Mouse (Mus musculus): ENCODE data around the gene Crispld2. TPM values are rescaled to one million over a fixed set of nuclear protein-coding genes. Genes with fewer than 3 reads are reported as not detected.

The Crispld2 gene
- polyA plus RNA-seq, 1 experiment from 2014 or later = 4.4 TPM

- H3K4me1 ChIP-seq (ENCODE audit: insufficient read depth) = no peaks in the 10 kb centered on the region; the same call in 1 of the 2 replicates
- ATAC-seq (ENCODE audit: insufficient read depth) (no peak), DNase-seq (no peak)
- no peaks in the 10 kb centered on the region for H3K27me3 ChIP-seq (ENCODE audit: insufficient read depth, low read length)
- no peak overlapping the region for H3K4me2 ChIP-seq
- TF ChIP-seq CTCF (IDR thresholded peaks at IDR 0.05; ENCODE audit: low read depth) = no peak
- H3K36me3 ChIP-seq (ENCODE audit: insufficient read depth) = no peaks in the 10 kb centered on the region
- no peaks in the 10 kb centered on the region; the same call in 1 of the 2 replicates for H3K9me3 ChIP-seq (ENCODE audit: low read depth, low read length)
- H3K9ac ChIP-seq = no peak overlapping the region
- 51% methylated on average over 2 of the region's 2 CpGs for WGBS
- no peak overlapping the region for H3K27ac ChIP-seq (ENCODE audit: low read depth)
- H3K4me3 ChIP-seq (ENCODE audit: low read depth, low read length) = no peak overlapping the region
Measured at GRCm38 (mm10) chr8:120057078-120057477, 64.8 kb downstream of the Crispld2 start.

DNA sequence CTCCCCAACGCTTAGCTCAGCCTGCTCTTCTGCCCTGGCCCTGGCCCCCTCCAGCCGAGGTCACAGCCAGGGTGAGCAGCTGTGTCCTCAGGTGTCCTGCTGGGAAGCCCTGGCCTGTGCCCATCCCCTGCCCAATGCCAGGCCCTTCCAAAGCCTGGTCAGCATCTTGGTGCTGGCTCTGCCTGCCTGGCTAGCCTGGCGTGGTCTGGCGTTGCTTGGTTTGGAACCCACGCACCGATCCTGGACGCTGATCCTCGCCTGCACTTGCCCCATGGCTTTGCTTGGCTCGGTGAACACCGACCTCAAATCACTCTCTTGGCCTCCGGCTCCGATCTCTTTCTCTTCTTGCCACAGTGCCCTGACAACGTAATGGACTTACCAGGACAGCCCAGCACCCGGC lies 70.5 kb downstream of the Crispld2 start:
- Histone ChIP-seq H3K27ac (ENCODE audit: low read depth) (no peak overlapping the region), H3K36me3 (ENCODE audit: insufficient read depth) (no peaks in the 10 kb centered on the region), H3K4me1 (ENCODE audit: insufficient read depth) (0 out of 2 replicates have a peak, but pooled peaks cover under 1% of the 10 kb centered on the region), H3K9me3 (ENCODE audit: low read depth, low read length) (no peaks in the 10 kb centered on the region; the same call in 1 of the 2 replicates), H3K4me3 (ENCODE audit: low read depth, low read length) (no peak overlapping the region), H3K27me3 (ENCODE audit: insufficient read depth, low read length) (no peaks in the 10 kb centered on the region), H3K9ac (no peak overlapping the region), H3K4me2 (no peak overlapping the region)
- no peak for TF ChIP-seq CTCF (IDR thresholded peaks at IDR 0.05; ENCODE audit: low read depth)
- no peak for DNase-seq
- ATAC-seq (ENCODE audit: insufficient read depth) = no peak
- 89% methylated on average over 14 of the region's 14 CpGs for WGBS

- Histone ChIP-seq H3K36me3 (ENCODE audit: insufficient read depth) (no peaks in the 10 kb centered on the region), H3K9me3 (ENCODE audit: low read depth, low read length) (no peaks in the 10 kb centered on the region; the same call in 1 of the 2 replicates), H3K9ac (no peak overlapping the region), H3K27me3 (ENCODE audit: insufficient read depth, low read length) (no peaks in the 10 kb centered on the region), H3K4me2 (no peak overlapping the region), H3K27ac (ENCODE audit: low read depth) (no peak overlapping the region), H3K4me3 (ENCODE audit: low read depth, low read length) (no peak overlapping the region), H3K4me1 (ENCODE audit: insufficient read depth) (peaks cover 6% of the 10 kb centered on the region; the same call in 1 of the 2 replicates)
- ATAC-seq (ENCODE audit: insufficient read depth) (no peak), DNase-seq (no peak)
- TF ChIP-seq CTCF (IDR thresholded peaks at IDR 0.05; ENCODE audit: low read depth) = no peak
- WGBS = 54% methylated on average over 3 of the region's 3 CpGs
Measured at GRCm38 (mm10) chr8:120063326-120063725, 71.1 kb downstream of the Crispld2 start.

DNA sequence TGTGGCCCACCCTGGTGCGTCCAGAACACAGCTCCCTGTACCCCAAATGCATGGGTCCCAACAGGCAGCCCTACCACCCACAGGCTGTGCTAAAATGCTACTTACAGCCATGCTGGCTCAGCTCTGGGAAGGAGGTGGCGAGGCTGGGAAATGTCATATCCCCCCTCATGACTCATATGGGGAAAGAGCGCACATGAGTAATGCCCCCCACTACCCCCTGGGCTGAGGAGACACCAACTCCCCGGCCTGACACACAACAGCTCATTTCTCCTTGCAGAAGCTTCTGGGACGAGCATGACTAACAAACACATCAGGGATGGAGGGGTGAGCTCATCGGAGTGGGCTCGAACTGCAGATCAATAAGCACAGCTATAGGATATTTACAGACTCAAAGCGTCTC lies 73.4 kb downstream of the Crispld2 start:
- no peak overlapping the region for H3K4me2 ChIP-seq
- peaks cover 6% of the 10 kb centered on the region; the same call in 1 of the 2 replicates for H3K4me1 ChIP-seq (ENCODE audit: insufficient read depth)
- no peak overlapping the region for H3K4me3 ChIP-seq (ENCODE audit: low read depth, low read length)
- no peaks in the 10 kb centered on the region for H3K27me3 ChIP-seq (ENCODE audit: insufficient read depth, low read length)
- TF ChIP-seq CTCF (IDR thresholded peaks at IDR 0.05; ENCODE audit: low read depth) = no peak
- H3K27ac ChIP-seq (ENCODE audit: low read depth) = no peak overlapping the region
- DNase-seq = no peak
- no peaks in the 10 kb centered on the region for H3K36me3 ChIP-seq (ENCODE audit: insufficient read depth)
- 87% methylated on average over 8 of the region's 8 CpGs for WGBS
- H3K9ac ChIP-seq = no peak overlapping the region
- H3K9me3 ChIP-seq (ENCODE audit: low read depth, low read length) = no peaks in the 10 kb centered on the region
- no peak for ATAC-seq (ENCODE audit: insufficient read depth)

DNA sequence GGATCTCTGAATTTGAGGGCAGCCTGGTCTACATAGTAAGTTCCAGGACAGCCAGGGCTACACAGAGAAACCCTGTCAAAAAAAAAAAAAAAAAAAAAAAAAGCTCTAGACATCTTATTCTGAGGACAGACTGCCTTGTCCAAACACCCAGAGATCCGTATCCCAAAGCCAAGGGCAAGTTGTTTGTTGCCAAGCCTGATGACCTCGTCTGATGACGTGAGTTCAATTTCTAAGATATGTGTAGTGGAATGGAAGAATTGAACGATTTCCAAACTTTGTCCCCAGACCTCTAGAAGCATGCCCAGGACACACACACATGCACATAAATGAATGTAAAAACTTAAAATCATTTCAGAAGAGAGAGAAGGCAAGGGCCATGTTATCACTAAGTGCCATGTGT lies 74.0 kb downstream of the Crispld2 start:
- Histone ChIP-seq H3K27ac (ENCODE audit: low read depth) (no peak overlapping the region), H3K4me3 (ENCODE audit: low read depth, low read length) (no peak overlapping the region), H3K9me3 (ENCODE audit: low read depth, low read length) (no peaks in the 10 kb centered on the region), H3K9ac (no peak overlapping the region), H3K4me2 (no peak overlapping the region), H3K36me3 (ENCODE audit: insufficient read depth) (no peaks in the 10 kb centered on the region), H3K4me1 (ENCODE audit: insufficient read depth) (peaks cover 6% of the 10 kb centered on the region; the same call in 1 of the 2 replicates), H3K27me3 (ENCODE audit: insufficient read depth, low read length) (no peaks in the 10 kb centered on the region)
- 63% methylated on average over 4 of the region's 4 CpGs for WGBS
- TF ChIP-seq CTCF (IDR thresholded peaks at IDR 0.05; ENCODE audit: low read depth) = no peak
- DNase-seq = no peak
- no peak for ATAC-seq (ENCODE audit: insufficient read depth)

DNA sequence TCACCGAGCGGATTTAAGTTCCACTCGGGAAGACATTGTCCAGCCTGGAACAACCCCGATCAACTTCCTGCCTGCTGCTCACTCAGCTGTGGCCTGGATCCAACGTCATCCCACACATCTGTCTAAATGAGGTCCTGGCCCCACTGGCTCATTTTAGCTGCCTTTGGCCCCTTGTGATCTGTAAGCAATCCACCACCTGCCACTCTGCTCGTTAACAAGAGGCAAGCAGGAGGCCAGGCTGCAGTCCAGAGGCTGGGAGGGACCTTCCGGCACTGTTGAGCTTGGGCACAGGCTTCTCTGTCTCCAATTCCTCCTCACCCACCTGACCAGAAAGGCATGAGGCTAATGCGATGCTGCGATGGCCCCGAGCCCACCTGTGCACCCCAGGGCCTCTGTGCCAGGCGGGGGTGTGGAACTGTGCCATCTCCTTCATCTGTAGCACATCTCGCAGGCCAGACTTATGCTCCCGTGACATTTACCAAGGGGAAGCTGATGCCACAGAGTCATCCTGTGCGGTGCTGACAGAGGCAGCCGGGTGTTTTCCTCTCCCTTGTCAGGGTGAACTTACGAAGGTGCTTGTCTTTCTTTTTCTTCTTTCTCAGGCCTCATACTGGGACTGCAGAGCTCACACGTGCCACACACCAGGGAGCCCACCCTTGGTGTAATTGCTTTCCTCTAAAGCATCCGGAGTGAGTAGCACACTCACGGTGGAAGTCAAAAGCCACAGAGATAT lies 75.9 kb downstream of the Crispld2 start:
- H3K4me1 ChIP-seq (ENCODE audit: insufficient read depth) = peaks cover 6% of the 10 kb centered on the region; the same call in 1 of the 2 replicates
- 41% methylated on average over 19 of the region's 19 CpGs for WGBS
- peak; percentile 42 for DNase-seq
- no peaks in the 10 kb centered on the region for H3K27me3 ChIP-seq (ENCODE audit: insufficient read depth, low read length)
- ATAC-seq (ENCODE audit: insufficient read depth) = no peak
- H3K27ac ChIP-seq (ENCODE audit: low read depth) = no peak overlapping the region
- H3K9ac ChIP-seq = no peak overlapping the region
- no peaks in the 10 kb centered on the region for H3K9me3 ChIP-seq (ENCODE audit: low read depth, low read length)
- no peak overlapping the region for H3K4me3 ChIP-seq (ENCODE audit: low read depth, low read length)
- H3K4me2 ChIP-seq = no peak overlapping the region
- H3K36me3 ChIP-seq (ENCODE audit: insufficient read depth) = no peaks in the 10 kb centered on the region
- TF ChIP-seq CTCF (IDR thresholded peaks at IDR 0.05; ENCODE audit: low read depth) = no peak

- 25% methylated on average over 4 of the region's 4 CpGs for WGBS
- peak; percentile 69 for ATAC-seq (ENCODE audit: insufficient read depth)
- Histone ChIP-seq H3K9me3 (ENCODE audit: low read depth, low read length) (no peaks in the 10 kb centered on the region), H3K27me3 (ENCODE audit: insufficient read depth, low read length) (no peaks in the 10 kb centered on the region), H3K9ac (no peak overlapping the region), H3K27ac (ENCODE audit: low read depth) (no peak overlapping the region), H3K4me2 (no peak overlapping the region), H3K36me3 (ENCODE audit: insufficient read depth) (no peaks in the 10 kb centered on the region), H3K4me3 (ENCODE audit: low read depth, low read length) (no peak overlapping the region), H3K4me1 (ENCODE audit: insufficient read depth) (peaks cover 6% of the 10 kb centered on the region; the same call in 1 of the 2 replicates)
- peak; percentile 93 for DNase-seq
- peak; percentile 99 for TF ChIP-seq CTCF (IDR thresholded peaks at IDR 0.05; ENCODE audit: low read depth)
Measured at GRCm38 (mm10) chr8:120071684-120072083, 79.4 kb downstream of the Crispld2 start.
